In the genomic region with DNA sequence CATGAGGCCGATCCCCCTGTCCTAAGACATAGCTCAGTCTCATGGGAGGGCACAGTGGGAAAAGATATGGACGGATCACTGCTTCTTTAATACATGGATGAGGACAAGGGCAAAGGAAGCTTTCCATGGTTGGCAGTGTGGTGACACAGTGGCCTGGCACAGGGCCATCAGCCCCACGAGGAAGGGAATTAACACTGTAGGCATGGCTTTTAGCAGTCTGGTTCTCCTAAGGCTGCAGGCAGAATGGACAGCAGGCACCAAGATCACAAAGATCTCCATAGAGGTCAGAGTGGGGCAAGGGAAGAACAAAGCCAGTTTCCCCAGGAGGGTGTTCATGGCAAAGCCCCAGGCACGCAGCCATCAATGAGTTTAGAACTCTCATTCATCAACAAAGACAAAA, we compare ENCODE assay signal across 12 mouse cellular contexts.
A peak's percentile ranks its signal among the peaks of the same experiment; 100 is the strongest.
DNase-seq lines count a peak whose midpoint lies in the region; ATAC-seq and TF ChIP-seq lines count a peak whose summit lies in the region.
"Had no signal": no experiment of that assay in that cellular context is flagged by ENCODE, and none has a peak within 500 bp of the region (broad histone marks: within the 10 kb centered on the region; RNA-seq: fewer than 3 reads in every experiment).

No protein-coding gene starts in this region.

- H3K27me3 ChIP-seq in forebrain, embryonic 10.5 days (ENCODE audit: poor library complexity, severe bottlenecking), result peaks cover 24% of the 10 kb centered on the region; the same call in 1 of the 2 replicates
- H3K27me3 ChIP-seq in forebrain, embryonic 12.5 days, result no peaks in the 10 kb centered on the region
- no peaks in the 10 kb centered on the region for H3K27me3 ChIP-seq in midbrain, embryonic 14.5 days (ENCODE audit: control insufficient read depth, insufficient read depth, low read length)
- no peaks in the 10 kb centered on the region for H3K27me3 ChIP-seq in stomach, postnatal 0 days (ENCODE audit: control insufficient read depth, insufficient read depth, low read length)
- H3K27me3 ChIP-seq in kidney, adult 2 months (replicated peaks; ENCODE audit: control insufficient read depth, insufficient read depth, low read length), result no peaks in the 10 kb centered on the region
- H3K27me3 ChIP-seq: heart, embryonic 12.5 days had no signal

- TF ChIP-seq POLR2A in kidney, adult 2 months (IDR thresholded peaks at IDR 0.05; ENCODE audit: low read depth, low read length), result no peak

- H3K4me2 ChIP-seq in forebrain, embryonic 12.5 days, result no peak overlapping the region
- no peak overlapping the region for H3K4me2 ChIP-seq in midbrain, embryonic 14.5 days (ENCODE audit: low read length)
- H3K4me2 ChIP-seq in stomach, postnatal 0 days (replicated peaks; ENCODE audit: low read depth), result no peak overlapping the region
- H3K4me2 ChIP-seq: heart, embryonic 12.5 days; lung, embryonic 14.5 days had no signal

- H3K9ac ChIP-seq in forebrain, embryonic 12.5 days, result no peak overlapping the region
- H3K9ac ChIP-seq in midbrain, embryonic 14.5 days (replicated peaks; ENCODE audit: low read length), result no peak overlapping the region
- H3K9ac ChIP-seq in stomach, postnatal 0 days (ENCODE audit: low read length), result no peak overlapping the region
- H3K9ac ChIP-seq: heart, embryonic 12.5 days; lung, embryonic 14.5 days had no signal

- 49% methylated on average over 4 of the region's 4 CpGs for WGBS in forebrain, embryonic 10.5 days
- WGBS in forebrain, embryonic 12.5 days, result 43% methylated on average over 4 of the region's 4 CpGs
- 25% methylated on average over 4 of the region's 4 CpGs for WGBS in midbrain, embryonic 14.5 days
- 54% methylated on average over 4 of the region's 4 CpGs for WGBS in stomach, postnatal 0 days
- WGBS in kidney, adult 2 months, result 65% methylated on average over 4 of the region's 4 CpGs

- no peak for TF ChIP-seq EP300 in stomach, postnatal 0 days (optimal IDR thresholded peaks at IDR 0.05)

- H3K4me3 ChIP-seq in forebrain, embryonic 10.5 days, result no peak overlapping the region
- no peak overlapping the region for H3K4me3 ChIP-seq in forebrain, embryonic 12.5 days (replicated peaks)
- no peak overlapping the region for H3K4me3 ChIP-seq in midbrain, embryonic 14.5 days (replicated peaks; ENCODE audit: low read depth, low read length)
- H3K4me3 ChIP-seq in stomach, postnatal 0 days (ENCODE audit: low read depth, low read length), result no peak overlapping the region
- no peak overlapping the region for H3K4me3 ChIP-seq in kidney, adult 2 months (ENCODE audit: insufficient read depth, low read depth, low read length)
- H3K4me3 ChIP-seq: heart, embryonic 12.5 days; left cerebral cortex, adult 2 months had no signal

- H3K4me1 ChIP-seq in forebrain, embryonic 10.5 days, result peaks cover 34% of the 10 kb centered on the region
- H3K4me1 ChIP-seq in forebrain, embryonic 12.5 days, result peaks cover 26% of the 10 kb centered on the region
- H3K4me1 ChIP-seq in midbrain, embryonic 14.5 days (ENCODE audit: control insufficient read depth, insufficient read depth, low read length), result peaks cover 27% of the 10 kb centered on the region
- H3K4me1 ChIP-seq in stomach, postnatal 0 days (replicated peaks; ENCODE audit: control insufficient read depth, insufficient read depth), result no peaks in the 10 kb centered on the region
- H3K4me1 ChIP-seq in kidney, adult 2 months (ENCODE audit: control insufficient read depth, insufficient read depth, low read length), result no peaks in the 10 kb centered on the region

- TF ChIP-seq CTCF in stomach, postnatal 0 days (IDR thresholded peaks at IDR 0.05; ENCODE audit: low read depth), result no peak
- no peak for TF ChIP-seq CTCF in kidney, adult 2 months (conservative IDR thresholded peaks at IDR 0.05; ENCODE audit: insufficient read depth, insufficient read length, low read depth, low read length)

- no peaks in the 10 kb centered on the region for H3K36me3 ChIP-seq in forebrain, embryonic 10.5 days (replicated peaks)
- no peaks in the 10 kb centered on the region for H3K36me3 ChIP-seq in forebrain, embryonic 12.5 days (replicated peaks)
- H3K36me3 ChIP-seq in midbrain, embryonic 14.5 days (ENCODE audit: control insufficient read depth, insufficient read depth, low read length), result no peaks in the 10 kb centered on the region
- no peaks in the 10 kb centered on the region for H3K36me3 ChIP-seq in stomach, postnatal 0 days (ENCODE audit: control insufficient read depth, insufficient read depth, low read length)
- no peaks in the 10 kb centered on the region for H3K36me3 ChIP-seq in kidney, adult 2 months (ENCODE audit: control insufficient read depth, insufficient read depth, low read length)
- H3K36me3 ChIP-seq: heart, embryonic 12.5 days had no signal

- no peak for ATAC-seq in forebrain, embryonic 12.5 days (ENCODE audit: low FRiP score)
- ATAC-seq in midbrain, embryonic 14.5 days (ENCODE audit: low FRiP score, low TSS enrichment), result no peak
- ATAC-seq in stomach, postnatal 0 days (ENCODE audit: low FRiP score, low TSS enrichment), result no peak

- H3K27ac ChIP-seq in forebrain, embryonic 10.5 days, result peak overlapping the region; percentile 54; the same call in 1 of the 2 replicates
- H3K27ac ChIP-seq in forebrain, embryonic 12.5 days, result no peak overlapping the region
- H3K27ac ChIP-seq in midbrain, embryonic 14.5 days (replicated peaks; ENCODE audit: low read depth, low read length), result peak overlapping the region; percentile 27
- H3K27ac ChIP-seq in stomach, postnatal 0 days (replicated peaks), result no peak overlapping the region
- H3K27ac ChIP-seq in kidney, adult 2 months (ENCODE audit: insufficient read depth, low read depth, low read length), result no peak overlapping the region
- H3K27ac ChIP-seq: left cerebral cortex, adult 2 months had no signal

- no peak for DNase-seq in forebrain, embryonic 10.5 days (ENCODE audit: extremely low spot score, low spot score)
- DNase-seq in Muller cell, postnatal 12 days (ENCODE audit: inconsistent ontology term), result peak; percentile 71
- DNase-seq in cerebellum, adult 8-10 months, result peak; percentile 66
- DNase-seq in midbrain, embryonic 14.5 days, result peak; percentile 24
- no peak for DNase-seq in stomach, postnatal 0 days (ENCODE audit: low spot score)
- no peak for DNase-seq in kidney, adult 2 months
- DNase-seq: kidney, adult 9 months; liver had no signal

- no peaks in the 10 kb centered on the region for H3K9me3 ChIP-seq in forebrain, embryonic 10.5 days
- H3K9me3 ChIP-seq in forebrain, embryonic 12.5 days, result no peaks in the 10 kb centered on the region
- H3K9me3 ChIP-seq in midbrain, embryonic 14.5 days (ENCODE audit: control insufficient read depth, low read length), result no peaks in the 10 kb centered on the region
- H3K9me3 ChIP-seq in stomach, postnatal 0 days (ENCODE audit: control insufficient read depth, low read length), result no peaks in the 10 kb centered on the region
- H3K9me3 ChIP-seq: heart, embryonic 12.5 days had no signal

Comparison
In these comparisons a context has a peak if more than half of its experiments do, and no peak if none do; other contexts are left out.
1. H3K27ac ChIP-seq: peak in forebrain, embryonic 10.5 days (single experiment) and midbrain, embryonic 14.5 days (single experiment); none in forebrain, embryonic 12.5 days (single experiment), stomach, postnatal 0 days (single experiment) and kidney, adult 2 months (single experiment).
2. DNase-seq: peak in Muller cell, postnatal 12 days (single experiment), cerebellum, adult 8-10 months (single experiment) and midbrain, embryonic 14.5 days (single experiment); none in forebrain, embryonic 10.5 days (single experiment), stomach, postnatal 0 days (single experiment) and kidney, adult 2 months (single experiment).